Mouse (Mus musculus): Measurements from ENCODE around the gene Sh3gl2.

Sh3gl2 gene

GRCm38 (mm10) chr4:85300610-85301405, 95.9 kb downstream of the Sh3gl2 start:
- no peak for DNase-seq (ENCODE audit: low read depth in 2 of 2, low spot score in 2 of 2)

- DNase-seq (ENCODE audit: low read depth in 2 of 2, low spot score in 2 of 2) = no peak
Measured at GRCm38 (mm10) chr4:85305912-85306573, 101.1 kb downstream of the Sh3gl2 start.

- DNase-seq (ENCODE audit: low read depth in 2 of 2, low spot score in 2 of 2) = no peak
Measured at GRCm38 (mm10) chr4:85319092-85319491, 114.2 kb downstream of the Sh3gl2 start.

- DNase-seq (ENCODE audit: low read depth in 2 of 2, low spot score in 2 of 2) = no peak
Measured at GRCm38 (mm10) chr4:85325454-85325853, 120.5 kb downstream of the Sh3gl2 start.

GRCm38 (mm10) chr4:85326052-85326451, 121.1 kb downstream of the Sh3gl2 start:
- no peak for DNase-seq (ENCODE audit: low read depth in 2 of 2, low spot score in 2 of 2)

- no peak for DNase-seq (ENCODE audit: low read depth in 2 of 2, low spot score in 2 of 2)
Measured at GRCm38 (mm10) chr4:85334688-85335200, 129.8 kb downstream of the Sh3gl2 start.

GRCm38 (mm10) chr4:85336356-85336755, 131.4 kb downstream of the Sh3gl2 start:
- DNase-seq (ENCODE audit: low read depth in 2 of 2, low spot score in 2 of 2) = no peak

GRCm38 (mm10) chr4:85339126-85339525, 134.2 kb downstream of the Sh3gl2 start:
- no peak for DNase-seq (ENCODE audit: low read depth in 2 of 2, low spot score in 2 of 2)

- no peak for DNase-seq (ENCODE audit: low read depth in 2 of 2, low spot score in 2 of 2)
Measured at GRCm38 (mm10) chr4:85340686-85341085, 135.8 kb downstream of the Sh3gl2 start.

GRCm38 (mm10) chr4:85345911-85346310, 141.0 kb downstream of the Sh3gl2 start:
- no peak for DNase-seq (ENCODE audit: low read depth in 2 of 2, low spot score in 2 of 2)

- no peak for DNase-seq (ENCODE audit: low read depth in 2 of 2, low spot score in 2 of 2)
Measured at GRCm38 (mm10) chr4:85348079-85348643, 143.2 kb downstream of the Sh3gl2 start.

GRCm38 (mm10) chr4:85362661-85363060, 157.7 kb downstream of the Sh3gl2 start:
- DNase-seq (ENCODE audit: low read depth in 2 of 2, low spot score in 2 of 2) = no peak

- no peak for DNase-seq (ENCODE audit: low read depth in 2 of 2, low spot score in 2 of 2)
Measured at GRCm38 (mm10) chr4:85363205-85363604, 158.3 kb downstream of the Sh3gl2 start.

GRCm38 (mm10) chr4:85371036-85371435, 166.1 kb downstream of the Sh3gl2 start:
- no peak for DNase-seq (ENCODE audit: low read depth in 2 of 2, low spot score in 2 of 2)

GRCm38 (mm10) chr4:85374801-85375200, 169.9 kb downstream of the Sh3gl2 start:
- DNase-seq (ENCODE audit: low read depth in 2 of 2, low spot score in 2 of 2) = no peak

- DNase-seq (ENCODE audit: low read depth in 2 of 2, low spot score in 2 of 2) = no peak
Measured at GRCm38 (mm10) chr4:85376187-85376586, 171.3 kb downstream of the Sh3gl2 start.

- no peak for DNase-seq (ENCODE audit: low read depth in 2 of 2, low spot score in 2 of 2)
Measured at GRCm38 (mm10) chr4:85376610-85377009, 171.7 kb downstream of the Sh3gl2 start.

- no peak for DNase-seq (ENCODE audit: low read depth in 2 of 2, low spot score in 2 of 2)
Measured at GRCm38 (mm10) chr4:85385241-85385640, 180.3 kb downstream of the Sh3gl2 start.

GRCm38 (mm10) chr4:85387676-85388075, 182.8 kb downstream of the Sh3gl2 start:
- no peak for DNase-seq (ENCODE audit: low read depth in 2 of 2, low spot score in 2 of 2)

- no peak for DNase-seq (ENCODE audit: low read depth in 2 of 2, low spot score in 2 of 2)
Measured at GRCm38 (mm10) chr4:85391795-85392194, 186.9 kb downstream of the Sh3gl2 start.

GRCm38 (mm10) chr4:85398765-85399164, 193.8 kb downstream of the Sh3gl2 start:
- DNase-seq (ENCODE audit: low read depth in 2 of 2, low spot score in 2 of 2) = no peak

- DNase-seq (ENCODE audit: low read depth in 2 of 2, low spot score in 2 of 2) = no peak
Measured at GRCm38 (mm10) chr4:85402823-85403222, 197.9 kb downstream of the Sh3gl2 start.
